ENCODE assay signal across 12 mouse cellular contexts in the genomic region with DNA sequence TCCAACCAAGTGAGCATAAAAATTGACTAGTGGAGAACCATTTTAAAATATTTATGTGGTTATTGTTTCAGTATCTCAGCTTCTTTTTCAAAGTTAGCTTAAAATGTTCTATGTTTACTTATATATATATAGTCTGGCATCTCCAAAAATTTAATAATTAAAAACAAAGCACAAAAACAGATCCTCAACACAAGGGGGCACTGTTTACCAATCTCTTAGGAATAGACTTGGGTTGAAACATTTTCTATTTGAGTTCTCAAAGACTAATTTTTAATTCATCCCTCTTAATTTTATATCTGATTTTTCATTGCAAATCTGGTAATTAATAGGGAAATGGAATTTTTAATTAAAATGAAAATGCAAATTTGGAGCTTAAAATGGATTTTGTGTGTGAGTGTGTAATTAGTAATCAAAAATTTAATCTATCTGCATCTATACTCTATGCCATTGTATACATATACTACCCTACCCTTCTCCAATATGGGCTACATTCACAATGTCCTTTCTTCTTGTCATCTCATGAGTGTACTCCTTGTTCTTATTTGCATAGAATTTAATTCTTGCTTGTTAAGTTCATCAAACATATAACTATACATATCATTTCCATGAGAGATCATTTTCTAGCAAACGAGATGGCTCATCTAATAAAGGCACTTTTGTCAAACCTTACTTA.
DNase-seq lines count a peak whose midpoint lies in the region; ATAC-seq and TF ChIP-seq lines count a peak whose summit lies in the region.
"Had no signal": no experiment of that assay in that cellular context is flagged by ENCODE, and none has a peak within 500 bp of the region (broad histone marks: within the 10 kb centered on the region; RNA-seq: fewer than 3 reads in every experiment).

No protein-coding gene starts in this region.

- H3K27ac ChIP-seq in intestine, postnatal 0 days (ENCODE audit: low read depth, low read length), result no peak overlapping the region
- no peak overlapping the region for H3K27ac ChIP-seq in intestine, embryonic 15.5 days
- no peak overlapping the region for H3K27ac ChIP-seq in midbrain, embryonic 14.5 days (replicated peaks; ENCODE audit: low read depth, low read length)
- H3K27ac ChIP-seq in midbrain, embryonic 13.5 days, result no peak overlapping the region
- H3K27ac ChIP-seq: embryonic facial prominence, embryonic 15.5 days; midbrain, embryonic 10.5 days had no signal

- no peak overlapping the region for H3K4me2 ChIP-seq in intestine, postnatal 0 days (replicated peaks; ENCODE audit: low read depth)
- no peak overlapping the region for H3K4me2 ChIP-seq in intestine, embryonic 15.5 days (replicated peaks)
- no peak overlapping the region for H3K4me2 ChIP-seq in midbrain, embryonic 14.5 days (ENCODE audit: low read length)
- H3K4me2 ChIP-seq in midbrain, embryonic 13.5 days (replicated peaks), result no peak overlapping the region
- H3K4me2 ChIP-seq: embryonic facial prominence, embryonic 15.5 days had no signal

- no peaks in the 10 kb centered on the region for H3K9me3 ChIP-seq in intestine, postnatal 0 days (ENCODE audit: control insufficient read depth)
- no peaks in the 10 kb centered on the region for H3K9me3 ChIP-seq in intestine, embryonic 15.5 days
- no peaks in the 10 kb centered on the region for H3K9me3 ChIP-seq in midbrain, embryonic 14.5 days (ENCODE audit: control insufficient read depth, low read length)
- no peaks in the 10 kb centered on the region for H3K9me3 ChIP-seq in midbrain, embryonic 13.5 days
- H3K9me3 ChIP-seq: embryonic facial prominence, embryonic 15.5 days; midbrain, embryonic 10.5 days had no signal

- no peak overlapping the region for H3K4me3 ChIP-seq in intestine, postnatal 0 days (ENCODE audit: low read depth, low read length)
- no peak overlapping the region for H3K4me3 ChIP-seq in intestine, embryonic 15.5 days (replicated peaks)
- H3K4me3 ChIP-seq in midbrain, embryonic 14.5 days (replicated peaks; ENCODE audit: low read depth, low read length), result no peak overlapping the region
- H3K4me3 ChIP-seq in midbrain, embryonic 13.5 days (replicated peaks), result no peak overlapping the region
- H3K4me3 ChIP-seq: embryonic facial prominence, embryonic 15.5 days; midbrain, embryonic 10.5 days had no signal

- no peak overlapping the region for H3K9ac ChIP-seq in intestine, postnatal 0 days (ENCODE audit: low read depth, low read length)
- H3K9ac ChIP-seq in intestine, embryonic 15.5 days, result no peak overlapping the region
- no peak overlapping the region for H3K9ac ChIP-seq in midbrain, embryonic 14.5 days (replicated peaks; ENCODE audit: low read length)
- H3K9ac ChIP-seq in midbrain, embryonic 13.5 days (replicated peaks), result no peak overlapping the region
- H3K9ac ChIP-seq: embryonic facial prominence, embryonic 15.5 days had no signal

- WGBS in intestine, postnatal 0 days, result 78% methylated on average over 1 of the region's 1 CpGs
- WGBS in intestine, embryonic 15.5 days, result 81% methylated on average over 1 of the region's 1 CpGs
- WGBS in midbrain, embryonic 14.5 days, result 86% methylated on average over 1 of the region's 1 CpGs
- 95% methylated on average over 1 of the region's 1 CpGs for WGBS in midbrain, embryonic 13.5 days

- no peak for ATAC-seq in intestine, postnatal 0 days
- ATAC-seq in intestine, embryonic 15.5 days, result no peak
- ATAC-seq in midbrain, embryonic 14.5 days (ENCODE audit: low FRiP score, low TSS enrichment), result no peak
- no peak for ATAC-seq in midbrain, embryonic 13.5 days

- H3K4me1 ChIP-seq in intestine, postnatal 0 days (replicated peaks; ENCODE audit: control insufficient read depth, insufficient read depth, low read length), result no peaks in the 10 kb centered on the region
- no peaks in the 10 kb centered on the region for H3K4me1 ChIP-seq in intestine, embryonic 15.5 days (replicated peaks)
- no peaks in the 10 kb centered on the region for H3K4me1 ChIP-seq in midbrain, embryonic 14.5 days (ENCODE audit: control insufficient read depth, insufficient read depth, low read length)
- H3K4me1 ChIP-seq in midbrain, embryonic 13.5 days (replicated peaks), result no peaks in the 10 kb centered on the region
- H3K4me1 ChIP-seq: embryonic facial prominence, embryonic 15.5 days; midbrain, embryonic 10.5 days had no signal

- no peaks in the 10 kb centered on the region for H3K27me3 ChIP-seq in intestine, postnatal 0 days (replicated peaks; ENCODE audit: control insufficient read depth, insufficient read depth, low read length)
- no peaks in the 10 kb centered on the region for H3K27me3 ChIP-seq in intestine, embryonic 15.5 days (replicated peaks)
- H3K27me3 ChIP-seq in midbrain, embryonic 14.5 days (ENCODE audit: control insufficient read depth, insufficient read depth, low read length), result no peaks in the 10 kb centered on the region
- H3K27me3 ChIP-seq in midbrain, embryonic 13.5 days, result no peaks in the 10 kb centered on the region
- H3K27me3 ChIP-seq: embryonic facial prominence, embryonic 15.5 days had no signal

- DNase-seq in midbrain, embryonic 14.5 days, result peak; percentile 81
- peak; percentile 39 for DNase-seq in brain, adult 2 months (ENCODE audit: low read depth, low spot score)
- peak; percentile 9 for DNase-seq in retina, adult 2 months (ENCODE audit: low read depth, low spot score)
- DNase-seq in heart, adult 8-10 months (ENCODE audit: low spot score), result no peak
- DNase-seq in adrenal gland, adult 8-10 months, result no peak
- DNase-seq: right cerebral cortex, postnatal 4 days; thymus, postnatal 25 days had no signal

- peak; percentile 54 for TF ChIP-seq CTCF in intestine, postnatal 0 days (IDR thresholded peaks at IDR 0.05; ENCODE audit: low read depth)

- H3K36me3 ChIP-seq in intestine, postnatal 0 days (ENCODE audit: control insufficient read depth, insufficient read depth), result no peaks in the 10 kb centered on the region
- H3K36me3 ChIP-seq in intestine, embryonic 15.5 days, result no peaks in the 10 kb centered on the region
- no peaks in the 10 kb centered on the region for H3K36me3 ChIP-seq in midbrain, embryonic 14.5 days (ENCODE audit: control insufficient read depth, insufficient read depth, low read length)
- no peaks in the 10 kb centered on the region for H3K36me3 ChIP-seq in midbrain, embryonic 13.5 days
- H3K36me3 ChIP-seq: embryonic facial prominence, embryonic 15.5 days; midbrain, embryonic 10.5 days had no signal

Comparison
In these comparisons a context has a peak if more than half of its experiments do, and no peak if none do; other contexts are left out.
1. DNase-seq: peak in midbrain, embryonic 14.5 days (single experiment), brain, adult 2 months (single experiment) and retina, adult 2 months (single experiment); none in heart, adult 8-10 months (single experiment) and adrenal gland, adult 8-10 months (single experiment).